Mouse (Mus musculus) CH12.LX (cell line): Measurements from ENCODE around the gene Tmem170.

Experiments used
- CHD1 ChIP-seq: IDR thresholded peaks from 2 replicates; pipeline ENCODE4 v1.6.1; 2012; ENCODE audit warnings: low read depth, low read length, improper control_type of control experiment, inconsistent platforms
- CHD2 ChIP-seq: IDR thresholded peaks from 2 replicates; pipeline ENCODE4 v1.6.1; 2011; ENCODE audit warnings: low read length, improper control_type of control experiment
- CTCF ChIP-seq, 2 experiments: IDR thresholded peaks in 1 of 2; conservative IDR thresholded peaks in 1 of 2; 2 replicates each; pipeline ENCODE4 v1.5.1; 2011 to 2012; ENCODE audit warnings: low read depth in 2 of 2, low read length in 2 of 2, improper control_type of control experiment in 1 of 2, inconsistent platforms in 1 of 2, mild to moderate bottlenecking in 1 of 2, moderate library complexity in 1 of 2
- EP300 ChIP-seq: IDR thresholded peaks from 2 replicates; pipeline ENCODE4 v1.6.1; 2011; ENCODE audit warnings: low read length, improper control_type of control experiment
- JUND ChIP-seq: conservative IDR thresholded peaks from 2 replicates; pipeline ENCODE4 v1.6.1; 2011; ENCODE audit warnings: low read depth, low read length, improper control_type of control experiment
- MAX ChIP-seq: IDR thresholded peaks from 2 replicates; pipeline ENCODE4 v1.6.1; 2011; ENCODE audit warnings: low read length, improper control_type of control experiment
- POLR2A ChIP-seq: IDR thresholded peaks from 2 replicates; pipeline ENCODE4 v1.6.1; 2011; ENCODE audit warnings: low read depth, mild to moderate bottlenecking, improper control_type of control experiment, low read length
- ZNF384 ChIP-seq: IDR thresholded peaks from 2 replicates; pipeline ENCODE4 v1.6.1; 2012; ENCODE audit warnings: low read depth, low read length, improper control_type of control experiment, inconsistent platforms

DNA sequence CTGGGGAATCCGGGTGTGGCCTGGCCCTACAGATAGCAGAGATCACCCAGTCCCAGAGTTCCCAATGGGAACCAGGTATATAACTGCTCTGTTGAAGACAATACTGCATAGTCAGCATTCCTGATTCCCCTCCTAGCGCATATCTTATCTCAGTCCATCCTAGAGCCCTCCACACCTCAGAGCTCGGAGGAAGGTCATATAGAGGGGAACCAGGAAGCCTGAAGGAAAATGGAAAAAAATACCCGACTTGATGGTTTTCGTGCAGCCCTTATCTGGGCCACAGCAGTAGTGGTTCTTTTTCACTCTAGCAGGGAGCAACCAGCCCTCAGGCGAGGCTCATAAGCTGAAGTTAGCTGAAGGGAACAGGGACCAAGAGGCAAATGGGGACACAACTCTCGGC is 48.4 kb upstream of the Tmem170 start:
- TF ChIP-seq MAX (no peak), JUND (no peak), CHD2 (no peak), CHD1 (no peak), CTCF (conservative IDR thresholded peaks at IDR 0.05 in 1 of 2, IDR thresholded peaks at IDR 0.05 in 1 of 2; ENCODE audit: low read depth in 2 of 2, low read length in 2 of 2) (no peak), POLR2A (no peak), EP300 (no peak), ZNF384 (no peak)
